In the genomic region with DNA sequence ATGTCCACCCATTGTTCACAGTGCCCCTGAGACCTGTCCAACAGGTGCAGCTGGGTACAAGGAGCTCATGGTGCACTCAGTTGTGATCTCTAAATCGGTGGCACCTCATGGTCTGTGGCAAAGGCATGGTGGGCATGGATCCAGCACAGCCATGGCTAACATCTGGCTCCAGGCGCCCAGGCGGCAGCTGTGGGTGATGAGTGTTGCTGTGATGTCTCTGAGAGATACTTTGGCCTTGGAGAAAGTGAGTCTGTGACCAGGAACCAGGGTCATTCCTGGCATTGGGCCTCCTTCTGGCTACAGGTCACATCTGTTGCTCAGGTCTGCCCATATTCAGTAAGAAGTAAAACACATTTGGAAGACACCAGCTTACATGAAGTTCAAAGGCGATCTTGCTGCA, we compare ENCODE assay signal across 11 mouse cellular contexts.
"Had no signal": no experiment of that assay in that cellular context is flagged by ENCODE, and none has a peak within 500 bp of the region (broad histone marks: within the 10 kb centered on the region; RNA-seq: fewer than 3 reads in every experiment).

No protein-coding gene starts in this region.

- H3K36me3 ChIP-seq: limb, embryonic 10.5 days; liver, embryonic 15.5 days; midbrain, embryonic 13.5 days had no signal

- H3K9ac ChIP-seq: liver, embryonic 15.5 days; midbrain, embryonic 13.5 days had no signal

- H3K4me3 ChIP-seq: left cerebral cortex, adult 2 months; limb, embryonic 10.5 days; liver, embryonic 15.5 days; midbrain, embryonic 13.5 days had no signal

- H3K27ac ChIP-seq: left cerebral cortex, adult 2 months; limb, embryonic 10.5 days; liver, embryonic 15.5 days; midbrain, embryonic 13.5 days had no signal

- ATAC-seq: lung, postnatal 0 days; midbrain, embryonic 13.5 days had no signal

- DNase-seq: kidney, postnatal 25 days; lung, adult 2 months; lung, postnatal 36 days; right cerebral cortex, postnatal 14 days; thymus, postnatal 36 days had no signal

- H3K9me3 ChIP-seq: limb, embryonic 10.5 days; liver, embryonic 15.5 days; midbrain, embryonic 13.5 days had no signal

- H3K4me2 ChIP-seq: liver, embryonic 11.5 days; liver, embryonic 15.5 days; midbrain, embryonic 13.5 days had no signal

- H3K27me3 ChIP-seq: liver, embryonic 15.5 days; midbrain, embryonic 13.5 days had no signal
